9 mouse cellular contexts compared by ENCODE assay signal in the genomic region with DNA sequence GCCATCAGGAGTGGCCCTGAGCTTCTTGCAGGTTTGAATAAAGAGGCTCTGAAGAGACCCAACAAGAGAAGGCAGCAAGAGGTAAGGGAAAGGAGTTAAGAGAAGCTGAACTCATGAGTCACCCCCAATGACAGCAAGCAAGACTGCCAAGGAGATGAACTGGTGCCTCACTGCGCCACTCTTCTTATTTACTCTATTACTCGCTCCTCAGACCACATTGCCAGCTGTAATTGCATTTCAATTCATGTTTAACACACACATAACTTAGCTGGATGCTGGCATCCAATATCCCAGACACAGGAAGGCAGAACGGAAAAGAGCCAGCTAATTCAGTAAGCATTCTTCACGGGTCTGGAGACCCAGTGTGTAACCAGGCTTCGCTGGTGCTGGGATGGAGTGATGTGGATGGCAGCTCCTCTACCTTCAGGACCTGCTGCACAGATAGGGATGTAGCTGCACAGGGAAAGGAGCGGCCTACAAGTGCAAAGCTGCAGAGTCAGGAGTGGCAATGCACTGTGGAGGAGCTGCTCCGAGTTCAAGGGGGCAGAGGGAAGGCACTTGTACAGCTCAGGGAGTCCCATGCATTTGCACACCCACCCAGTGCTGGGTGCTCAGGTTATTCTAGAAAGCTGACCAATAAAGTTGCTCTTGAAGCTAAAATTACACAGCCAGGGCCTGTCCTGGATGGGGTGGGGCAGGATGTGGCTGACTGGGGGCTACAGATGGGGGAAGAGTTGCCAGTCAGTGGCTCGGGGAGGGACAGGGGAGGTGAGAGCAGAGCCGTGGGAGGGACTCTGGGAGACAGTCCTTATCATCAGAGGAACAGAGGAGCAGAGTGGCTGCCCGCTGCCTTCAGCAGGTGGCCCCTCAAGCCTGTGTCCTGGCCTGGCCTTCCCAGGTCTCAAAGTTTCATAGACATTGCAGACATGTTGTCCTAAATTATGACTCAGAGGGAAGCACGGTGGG. TPM values are rescaled to one million over a fixed set of nuclear protein-coding genes. Genes with fewer than 3 reads are reported as not detected.
DNase-seq lines count a peak whose midpoint lies in the region; ATAC-seq and TF ChIP-seq lines count a peak whose summit lies in the region.
"Had no signal": no experiment of that assay in that cellular context is flagged by ENCODE, and none has a peak within 500 bp of the region (broad histone marks: within the 10 kb centered on the region; RNA-seq: fewer than 3 reads in every experiment).

No protein-coding gene starts in this region.

- ATAC-seq in forebrain, postnatal 0 days = no peak
- ATAC-seq in midbrain, embryonic 15.5 days (replicated peaks) = no peak
- no peak for ATAC-seq in midbrain, postnatal 0 days (ENCODE audit: low FRiP score)

- H3K27ac ChIP-seq in forebrain, embryonic 10.5 days = peak overlapping the region; percentile 58
- no peak overlapping the region for H3K27ac ChIP-seq in forebrain, postnatal 0 days (ENCODE audit: low read depth, low read length)
- H3K27ac ChIP-seq in midbrain, embryonic 15.5 days = 0 out of 2 replicates have a peak overlapping the region, but pooled peaks have one; percentile 27
- H3K27ac ChIP-seq in midbrain, postnatal 0 days (ENCODE audit: low read depth, low read length) = no peak overlapping the region
- peak overlapping the region; percentile 27; the same call in 1 of the 2 replicates for H3K27ac ChIP-seq in limb, embryonic 10.5 days
- H3K27ac ChIP-seq: neural tube, embryonic 12.5 days had no signal

- no peak overlapping the region for H3K4me3 ChIP-seq in forebrain, embryonic 10.5 days
- H3K4me3 ChIP-seq in forebrain, postnatal 0 days (ENCODE audit: low read depth, low read length) = no peak overlapping the region
- H3K4me3 ChIP-seq in midbrain, embryonic 15.5 days = no peak overlapping the region
- no peak overlapping the region for H3K4me3 ChIP-seq in midbrain, postnatal 0 days (ENCODE audit: low read depth, low read length)
- no peak overlapping the region for H3K4me3 ChIP-seq in limb, embryonic 10.5 days
- H3K4me3 ChIP-seq: neural tube, embryonic 12.5 days had no signal

- peaks cover 11% of the 10 kb centered on the region for H3K36me3 ChIP-seq in forebrain, embryonic 10.5 days (replicated peaks)
- H3K36me3 ChIP-seq in forebrain, postnatal 0 days (ENCODE audit: insufficient read depth) = no peaks in the 10 kb centered on the region
- H3K36me3 ChIP-seq in midbrain, embryonic 15.5 days (replicated peaks) = no peaks in the 10 kb centered on the region
- no peaks in the 10 kb centered on the region; the same call in none of the 2 replicates for H3K36me3 ChIP-seq in midbrain, postnatal 0 days (ENCODE audit: insufficient read depth, low read length)
- H3K36me3 ChIP-seq in limb, embryonic 10.5 days = peaks cover 15% of the 10 kb centered on the region

- H3K9me3 ChIP-seq in forebrain, embryonic 10.5 days = no peaks in the 10 kb centered on the region
- no peaks in the 10 kb centered on the region for H3K9me3 ChIP-seq in forebrain, postnatal 0 days (ENCODE audit: low read length)
- H3K9me3 ChIP-seq in midbrain, embryonic 15.5 days = no peaks in the 10 kb centered on the region
- H3K9me3 ChIP-seq in midbrain, postnatal 0 days (ENCODE audit: low read length) = no peaks in the 10 kb centered on the region
- no peaks in the 10 kb centered on the region for H3K9me3 ChIP-seq in limb, embryonic 10.5 days (replicated peaks)
- H3K9me3 ChIP-seq: neural tube, embryonic 12.5 days had no signal

- no peaks in the 10 kb centered on the region for H3K27me3 ChIP-seq in forebrain, embryonic 10.5 days (ENCODE audit: poor library complexity, severe bottlenecking)
- H3K27me3 ChIP-seq in forebrain, postnatal 0 days (ENCODE audit: insufficient read depth, low read length) = no peaks in the 10 kb centered on the region
- no peaks in the 10 kb centered on the region for H3K27me3 ChIP-seq in midbrain, embryonic 15.5 days (replicated peaks)
- no peaks in the 10 kb centered on the region for H3K27me3 ChIP-seq in midbrain, postnatal 0 days (ENCODE audit: insufficient read depth, low read length)
- H3K27me3 ChIP-seq in limb, embryonic 10.5 days (ENCODE audit: low read depth, poor library complexity, severe bottlenecking) = no peaks in the 10 kb centered on the region
- H3K27me3 ChIP-seq: neural tube, embryonic 12.5 days had no signal

- TF ChIP-seq CTCF in forebrain, postnatal 0 days (IDR thresholded peaks at IDR 0.05; ENCODE audit: low read depth) = no peak
- TF ChIP-seq CTCF in midbrain, postnatal 0 days (IDR thresholded peaks at IDR 0.05) = no peak

- peaks cover 29% of the 10 kb centered on the region for H3K4me1 ChIP-seq in forebrain, embryonic 10.5 days
- no peaks in the 10 kb centered on the region for H3K4me1 ChIP-seq in forebrain, postnatal 0 days (ENCODE audit: insufficient read depth)
- peaks cover 11% of the 10 kb centered on the region for H3K4me1 ChIP-seq in midbrain, embryonic 15.5 days
- no peaks in the 10 kb centered on the region for H3K4me1 ChIP-seq in midbrain, postnatal 0 days (ENCODE audit: insufficient read depth, low read length)
- peaks cover 17% of the 10 kb centered on the region; the same call in 1 of the 2 replicates for H3K4me1 ChIP-seq in limb, embryonic 10.5 days

- DNase-seq in forebrain, embryonic 10.5 days (ENCODE audit: extremely low spot score, low spot score) = no peak
- no peak for DNase-seq in forebrain, postnatal 0 days
- no peak for DNase-seq in midbrain, postnatal 0 days (ENCODE audit: low spot score)
- DNase-seq in limb, embryonic 10.5 days (ENCODE audit: low spot score) = no peak
- DNase-seq in spleen, postnatal 14 days (ENCODE audit: low spot score in 2 of 2) = peak; percentile 34 to 41
- DNase-seq in adrenal gland, adult (ENCODE audit: inconsistent age in 2 of 2, low spot score in 1 of 2) = no peak
- DNase-seq in embryo, embryonic 11 days = no peak

- H3K4me2 ChIP-seq in forebrain, postnatal 0 days (ENCODE audit: low read depth) = no peak overlapping the region
- H3K4me2 ChIP-seq in midbrain, embryonic 15.5 days = no peak overlapping the region
- H3K4me2 ChIP-seq in midbrain, postnatal 0 days (ENCODE audit: low read depth, low read length, poor library complexity, severe bottlenecking) = no peak overlapping the region
- H3K4me2 ChIP-seq: neural tube, embryonic 12.5 days had no signal

- WGBS in forebrain, embryonic 10.5 days = 87% methylated on average over 11 of the region's 11 CpGs
- WGBS in forebrain, postnatal 0 days = 73% methylated on average over 11 of the region's 11 CpGs
- 84% methylated on average over 11 of the region's 11 CpGs for WGBS in midbrain, embryonic 15.5 days
- 79% methylated on average over 11 of the region's 11 CpGs for WGBS in midbrain, postnatal 0 days
- 81% methylated on average over 11 of the region's 11 CpGs for WGBS in limb, embryonic 10.5 days

- no peak overlapping the region for H3K9ac ChIP-seq in forebrain, postnatal 0 days
- no peak overlapping the region for H3K9ac ChIP-seq in midbrain, embryonic 15.5 days
- H3K9ac ChIP-seq in midbrain, postnatal 0 days (replicated peaks; ENCODE audit: low read length, poor library complexity, severe bottlenecking) = no peak overlapping the region
- H3K9ac ChIP-seq: neural tube, embryonic 12.5 days had no signal

RNA-seq across cellular contexts. Expression of a gene that starts 34.5 kb away (rescaled TPM):
- 15.7 and 15.8 TPM in 2 replicates for polyA plus RNA-seq in forebrain, embryonic 10.5 days (2016; fragmentation: Nextera tagmentation; extraction: Ambion mirVana)
- total RNA-seq in forebrain, postnatal 0 days (2014; rRNA removed) = 107 and 141 TPM in 2 replicates
- 72.0 and 82.8 TPM in 2 replicates for polyA plus RNA-seq in forebrain, postnatal 0 days (2015; fragmentation: Nextera tagmentation; extraction: Ambion mirVana)
- polyA plus RNA-seq in midbrain, embryonic 15.5 days (2015; fragmentation: Nextera tagmentation; extraction: Ambion mirVana) = 67.0 and 69.2 TPM in 2 replicates
- total RNA-seq in midbrain, postnatal 0 days (2014; rRNA removed) = 133 and 155 TPM in 2 replicates
- polyA plus RNA-seq in midbrain, postnatal 0 days (2015; fragmentation: Nextera tagmentation; extraction: Ambion mirVana) = 48.8 and 68.1 TPM in 2 replicates
- polyA plus RNA-seq in limb, embryonic 10.5 days (2016; fragmentation: Nextera tagmentation; extraction: Ambion mirVana) = 15.0 and 17.5 TPM in 2 replicates

Comparison
In these comparisons a context has a peak if more than half of its experiments do, and no peak if none do; other contexts are left out.
1. H3K27ac ChIP-seq: peak in forebrain, embryonic 10.5 days (single experiment), midbrain, embryonic 15.5 days (single experiment) and limb, embryonic 10.5 days (single experiment); none in forebrain, postnatal 0 days (single experiment) and midbrain, postnatal 0 days (single experiment).
2. DNase-seq: peak in spleen, postnatal 14 days (2 of 2); none in forebrain, embryonic 10.5 days (single experiment), forebrain, postnatal 0 days (single experiment), midbrain, postnatal 0 days (single experiment), limb, embryonic 10.5 days (single experiment), adrenal gland, adult (0 of 2) and embryo, embryonic 11 days (single experiment).